Mouse (Mus musculus): ENCODE results near the gene Ccnl2.
A peak's percentile ranks its signal among the peaks of the same experiment; 100 is the strongest.

Gene Ccnl2

GRCm38 (mm10) chr4:155811929-155812664, at the start of gene Ccnl2:
Gene Ccnl2 (plus strand): TSS chr4:155812489.
- peak; percentile 95 for DNase-seq (ENCODE audit: low spot score in 2 of 2)

GRCm38 (mm10) chr4:155769496-155769879, 42.8 kb upstream of the Ccnl2 start:
- no peak for DNase-seq (ENCODE audit: low spot score in 2 of 2)

GRCm38 (mm10) chr4:155769880-155770512, 42.3 kb upstream of the Ccnl2 start:
- peak; percentile 78 to 86 for DNase-seq (ENCODE audit: low spot score in 2 of 2)

GRCm38 (mm10) chr4:155770626-155771025, 41.7 kb upstream of the Ccnl2 start:
- DNase-seq (ENCODE audit: low spot score in 2 of 2) = no peak

- no peak for DNase-seq (ENCODE audit: low spot score in 2 of 2)
Observed at GRCm38 (mm10) chr4:155771706-155772105, 40.6 kb upstream of the Ccnl2 start.

- no peak for DNase-seq (ENCODE audit: low spot score in 2 of 2)
Observed at GRCm38 (mm10) chr4:155772786-155773185, 39.5 kb upstream of the Ccnl2 start.

- no peak for DNase-seq (ENCODE audit: low spot score in 2 of 2)
Observed at GRCm38 (mm10) chr4:155773335-155774078, 38.8 kb upstream of the Ccnl2 start.

- DNase-seq (ENCODE audit: low spot score in 2 of 2) = peak; percentile 79 to 84
Observed at GRCm38 (mm10) chr4:155774280-155774754, 38.0 kb upstream of the Ccnl2 start, which contains the start of gene Vwa1. Gene Vwa1 (minus strand): TSS chr4:155774698.

GRCm38 (mm10) chr4:155774971-155775740, 37.1 kb upstream of the Ccnl2 start:
- DNase-seq (ENCODE audit: low spot score in 2 of 2) = peak; percentile 58 to 63

GRCm38 (mm10) chr4:155775855-155776254, 36.4 kb upstream of the Ccnl2 start:
- no peak for DNase-seq (ENCODE audit: low spot score in 2 of 2)

GRCm38 (mm10) chr4:155776704-155777335, 35.5 kb upstream of the Ccnl2 start:
- DNase-seq (ENCODE audit: low spot score in 2 of 2) = no peak

- no peak for DNase-seq (ENCODE audit: low spot score in 2 of 2)
Observed at GRCm38 (mm10) chr4:155777816-155778215, 34.5 kb upstream of the Ccnl2 start.

GRCm38 (mm10) chr4:155779498-155779897, 32.8 kb upstream of the Ccnl2 start:
- DNase-seq (ENCODE audit: low spot score in 2 of 2) = no peak

- no peak for DNase-seq (ENCODE audit: low spot score in 2 of 2)
Observed at GRCm38 (mm10) chr4:155780895-155781294, 31.4 kb upstream of the Ccnl2 start.

- DNase-seq (ENCODE audit: low spot score in 2 of 2) = no peak
Observed at GRCm38 (mm10) chr4:155783486-155784080, 28.7 kb upstream of the Ccnl2 start.

GRCm38 (mm10) chr4:155784081-155784701, 28.1 kb upstream of the Ccnl2 start:
- peak; percentile 57 to 63 for DNase-seq (ENCODE audit: low spot score in 2 of 2)

- no peak for DNase-seq (ENCODE audit: low spot score in 2 of 2)
Observed at GRCm38 (mm10) chr4:155785246-155785645, 27.0 kb upstream of the Ccnl2 start.

GRCm38 (mm10) chr4:155785819-155786218, 26.5 kb upstream of the Ccnl2 start, which contains the start of gene Tmem88b:
Gene Tmem88b (minus strand): TSS chr4:155785874.
- DNase-seq (ENCODE audit: low spot score in 2 of 2) = no peak

- peak; percentile 30 to 72 for DNase-seq (ENCODE audit: low spot score in 2 of 2)
Observed at GRCm38 (mm10) chr4:155788300-155788699, 24.0 kb upstream of the Ccnl2 start.

GRCm38 (mm10) chr4:155788833-155789232, 23.5 kb upstream of the Ccnl2 start:
- DNase-seq (ENCODE audit: low spot score in 2 of 2) = peak; percentile 23 to 53
